Mouse (Mus musculus) right cerebral cortex, postnatal 10 days (tissue): ENCODE measurements around the gene Terf2ip.
A peak's percentile ranks its signal among the peaks of the same experiment; 100 is the strongest.

ENCODE experiments used
- DNase-seq, 2 experiments: peaks; one replicate each; pipeline ENCODE4 v3.0.0; 2021; ENCODE audit warnings: low spot score in 2 of 2

Gene Terf2ip

DNA sequence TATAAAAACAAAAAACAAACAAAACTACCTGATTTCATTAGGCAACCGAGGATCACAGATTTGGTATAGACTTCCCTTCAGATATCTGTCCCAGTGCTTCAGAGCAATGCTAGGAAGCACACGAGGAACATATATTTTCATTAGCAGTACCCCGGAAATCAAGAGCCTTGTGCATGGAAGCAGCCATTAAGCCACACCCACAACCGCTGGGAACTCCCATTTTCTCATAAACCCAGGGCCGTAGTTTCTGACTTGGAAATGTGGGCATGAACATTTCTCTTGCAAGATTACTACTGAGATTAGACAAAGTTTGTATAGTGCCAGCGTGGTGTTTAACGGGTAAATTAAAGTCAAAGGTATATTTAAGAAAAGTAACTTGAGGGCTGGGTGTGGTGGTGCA lies 1.6 kb upstream of the Terf2ip start:
- DNase-seq: no peak

GRCm38 (mm10) chr8:112011816-112012242 lies 631 bp downstream of the Terf2ip start:
- DNase-seq: peak; percentile 52 to 63

GRCm38 (mm10) chr8:112014936-112015335 lies 3.7 kb downstream of the Terf2ip start, which contains the start of gene Gm6793:
Gm6793 (minus strand) TSS chr8:112015036.
- DNase-seq: no peak

DNA sequence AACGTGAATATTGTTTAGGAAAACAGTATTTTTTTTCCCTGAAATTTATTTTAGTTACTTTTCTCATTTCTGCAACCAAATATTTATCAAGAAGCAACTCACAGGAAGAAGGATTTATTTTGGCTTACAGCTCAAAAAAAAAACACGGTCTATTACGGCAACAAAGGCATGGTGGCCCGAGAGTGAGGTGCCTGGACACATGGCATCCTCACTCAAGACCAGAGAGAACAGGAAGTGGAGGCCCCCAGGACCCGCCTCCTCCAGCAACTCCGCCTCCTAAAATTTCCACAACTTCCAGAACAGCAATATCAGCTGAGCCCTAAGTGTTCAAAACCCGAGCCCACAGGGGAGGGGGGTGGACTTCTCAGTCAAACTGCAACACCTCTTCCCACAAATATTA lies 18.3 kb downstream of the Terf2ip start:
- DNase-seq: no peak

- DNase-seq: no peak
These were observed 19.5 kb downstream of the Terf2ip start for GRCm38 (mm10) chr8:112030663-112031062.

- DNase-seq: no peak
These were observed 21.9 kb downstream of the Terf2ip start for GRCm38 (mm10) chr8:112033071-112033470.

DNA sequence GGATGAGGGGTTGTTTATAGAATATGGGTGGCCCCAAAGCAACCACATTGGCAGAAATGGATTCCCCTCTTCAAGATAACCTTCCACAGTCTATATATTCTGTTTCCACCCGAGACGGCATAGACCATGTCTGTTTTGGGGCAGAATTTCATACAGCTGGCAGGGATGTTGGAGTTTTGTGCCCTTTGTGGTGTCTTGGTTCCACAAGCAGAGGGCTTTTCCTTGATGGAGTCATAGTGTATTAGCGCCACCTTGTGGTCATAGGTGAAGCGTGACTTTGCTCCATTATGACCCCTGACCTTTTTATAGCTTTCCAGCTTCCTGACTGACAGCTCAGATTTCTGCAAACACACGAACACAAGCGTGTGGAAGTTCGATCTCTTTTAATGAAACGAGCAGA lies 23.4 kb downstream of the Terf2ip start:
- no peak for DNase-seq

- no peak for DNase-seq
These were observed 26.3 kb downstream of the Terf2ip start for GRCm38 (mm10) chr8:112037521-112037920.

DNA sequence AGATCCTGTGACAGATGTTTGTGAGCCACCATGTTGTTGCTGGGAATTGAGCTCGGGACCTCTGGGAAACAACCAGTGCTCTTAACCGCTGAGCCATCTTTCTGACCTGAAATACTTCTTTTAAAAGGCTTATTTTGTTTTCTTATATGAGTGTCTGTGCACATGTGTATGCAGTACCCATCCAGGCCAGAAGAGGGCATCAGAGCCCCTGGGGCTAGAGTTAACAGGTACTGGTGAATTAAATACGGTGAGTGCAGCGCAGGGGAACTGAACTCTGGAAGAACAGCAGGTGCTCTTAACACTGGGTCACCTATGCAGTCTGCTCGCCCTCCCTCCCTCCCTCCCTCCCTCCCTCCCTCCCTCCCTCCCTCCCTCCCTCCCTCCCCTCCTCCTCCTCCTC lies 34.0 kb downstream of the Terf2ip start:
- DNase-seq: no peak

GRCm38 (mm10) chr8:112045896-112046295 lies 34.7 kb downstream of the Terf2ip start:
- peak; percentile 93 to 94 for DNase-seq

GRCm38 (mm10) chr8:112048293-112048692 lies 37.1 kb downstream of the Terf2ip start:
- no peak for DNase-seq

- DNase-seq: no peak
These were observed 38.8 kb downstream of the Terf2ip start for GRCm38 (mm10) chr8:112049984-112050383.

GRCm38 (mm10) chr8:112051537-112051936 lies 40.3 kb downstream of the Terf2ip start:
- DNase-seq: no peak

- DNase-seq: no peak
These were observed 43.3 kb downstream of the Terf2ip start for GRCm38 (mm10) chr8:112054456-112054855.

DNA sequence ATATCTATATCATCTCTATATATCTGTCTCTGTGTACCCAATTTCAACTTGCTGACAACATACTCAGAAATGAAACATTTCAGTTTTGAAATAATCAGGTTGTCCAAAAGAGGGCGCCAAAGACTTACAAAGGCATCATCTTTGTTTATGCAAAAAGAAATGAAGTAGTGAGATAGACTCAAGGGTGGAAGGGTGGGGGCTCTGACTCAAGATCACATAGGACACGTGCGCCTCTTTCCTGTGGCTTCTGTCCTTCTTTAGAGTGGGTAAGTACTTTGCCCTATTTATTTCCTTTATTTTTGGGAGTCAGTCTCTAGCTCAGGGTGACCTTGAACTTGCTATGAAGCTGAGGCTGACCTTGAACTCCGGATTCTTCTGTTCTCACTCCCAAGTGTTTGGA lies 50.2 kb downstream of the Terf2ip start:
- peak in 1 of 2 experiments; percentile 35 for DNase-seq
